Mouse (Mus musculus): ENCODE measurements around the gene Pex5. TPM values are rescaled to one million over a fixed set of nuclear protein-coding genes. Genes with fewer than 3 reads are reported as not detected.

Gene Pex5
- polyA plus RNA-seq, 1 experiment from 2014 or later: 50.1 TPM

DNA sequence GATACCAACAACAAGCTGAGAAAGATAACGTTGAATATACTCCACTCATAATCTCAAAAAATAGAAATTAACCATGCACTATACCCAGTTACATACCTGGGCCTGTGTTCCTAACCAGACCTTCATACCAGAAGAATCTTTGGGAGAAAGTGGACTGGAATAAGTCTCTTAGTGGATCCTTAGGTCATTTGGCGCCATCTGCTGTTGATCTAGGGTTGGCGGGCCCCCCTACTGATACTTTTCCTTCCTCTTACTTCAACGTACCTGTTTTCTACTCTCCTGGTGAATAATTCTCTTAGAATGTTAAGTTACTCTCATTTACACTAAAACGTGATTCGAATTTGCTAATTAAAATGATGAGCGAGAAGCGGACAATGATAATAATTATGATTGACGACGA lies 35.5 kb downstream of the Pex5 start:
- no peak overlapping the region for H3K9ac ChIP-seq (replicated peaks; ENCODE audit: low read depth, low read length)
- H3K9me3 ChIP-seq (ENCODE audit: control insufficient read depth, low read length): no peaks in the 10 kb centered on the region
- H3K4me1 ChIP-seq (ENCODE audit: control insufficient read depth, insufficient read depth, low read length): no peaks in the 10 kb centered on the region
- 35% methylated on average over 10 of the region's 10 CpGs for WGBS
- H3K27me3 ChIP-seq (ENCODE audit: control insufficient read depth, insufficient read depth, low read length): no peaks in the 10 kb centered on the region
- no peak overlapping the region for H3K27ac ChIP-seq (ENCODE audit: low read depth, low read length)
- no peak for ATAC-seq (ENCODE audit: low read depth)
- H3K4me2 ChIP-seq (ENCODE audit: low read depth, low read length): no peak overlapping the region
- no peak overlapping the region for H3K4me3 ChIP-seq (ENCODE audit: low read depth, low read length)
- no peaks in the 10 kb centered on the region for H3K36me3 ChIP-seq (ENCODE audit: control insufficient read depth, insufficient read depth, low read length)

- H3K36me3 ChIP-seq (ENCODE audit: control insufficient read depth, insufficient read depth, low read length): no peaks in the 10 kb centered on the region
- no peak for ATAC-seq (ENCODE audit: low read depth)
- WGBS: 82% methylated on average over 4 of the region's 4 CpGs
- no peak overlapping the region for H3K27ac ChIP-seq (ENCODE audit: low read depth, low read length)
- H3K4me3 ChIP-seq (ENCODE audit: low read depth, low read length): no peak overlapping the region
- H3K9me3 ChIP-seq (ENCODE audit: control insufficient read depth, low read length): no peaks in the 10 kb centered on the region
- no peaks in the 10 kb centered on the region for H3K4me1 ChIP-seq (ENCODE audit: control insufficient read depth, insufficient read depth, low read length)
- no peak overlapping the region for H3K4me2 ChIP-seq (ENCODE audit: low read depth, low read length)
- no peaks in the 10 kb centered on the region for H3K27me3 ChIP-seq (ENCODE audit: control insufficient read depth, insufficient read depth, low read length)
- H3K9ac ChIP-seq (replicated peaks; ENCODE audit: low read depth, low read length): no peak overlapping the region
Observed at GRCm38 (mm10) chr6:124377494-124378255, 37.2 kb downstream of the Pex5 start.

DNA sequence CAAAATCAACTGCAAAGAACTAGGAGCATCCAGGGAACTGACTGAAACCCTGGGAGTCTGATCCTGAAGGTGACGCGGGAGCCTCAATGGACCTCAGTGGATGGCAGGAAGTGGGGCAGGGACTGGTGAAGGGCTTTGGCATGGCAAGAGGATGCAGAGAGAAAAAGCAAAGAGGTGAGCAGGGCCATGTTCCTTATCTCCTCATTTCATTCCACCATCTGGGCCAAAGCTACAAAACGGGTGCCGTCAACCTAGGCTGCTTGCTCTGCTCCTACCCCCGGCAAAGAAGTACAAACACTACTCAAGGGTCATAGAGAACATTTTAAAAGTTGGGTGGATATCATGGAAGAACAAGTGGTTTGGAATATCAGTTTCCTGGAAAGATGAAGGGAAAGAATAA lies 38.6 kb downstream of the Pex5 start:
- H3K9me3 ChIP-seq (ENCODE audit: control insufficient read depth, low read length): no peaks in the 10 kb centered on the region
- no peaks in the 10 kb centered on the region for H3K4me1 ChIP-seq (ENCODE audit: control insufficient read depth, insufficient read depth, low read length)
- 92% methylated on average over 5 of the region's 5 CpGs for WGBS
- no peak overlapping the region for H3K4me3 ChIP-seq (ENCODE audit: low read depth, low read length)
- no peaks in the 10 kb centered on the region for H3K27me3 ChIP-seq (ENCODE audit: control insufficient read depth, insufficient read depth, low read length)
- no peak for ATAC-seq (ENCODE audit: low read depth)
- H3K27ac ChIP-seq (ENCODE audit: low read depth, low read length): no peak overlapping the region
- no peak overlapping the region for H3K9ac ChIP-seq (replicated peaks; ENCODE audit: low read depth, low read length)
- no peak overlapping the region for H3K4me2 ChIP-seq (ENCODE audit: low read depth, low read length)
- no peaks in the 10 kb centered on the region for H3K36me3 ChIP-seq (ENCODE audit: control insufficient read depth, insufficient read depth, low read length)

- Histone ChIP-seq H3K9ac (replicated peaks; ENCODE audit: low read depth, low read length) (no peak overlapping the region), H3K9me3 (ENCODE audit: control insufficient read depth, low read length) (no peaks in the 10 kb centered on the region), H3K27me3 (ENCODE audit: control insufficient read depth, insufficient read depth, low read length) (no peaks in the 10 kb centered on the region), H3K27ac (ENCODE audit: low read depth, low read length) (no peak overlapping the region), H3K4me2 (ENCODE audit: low read depth, low read length) (no peak overlapping the region), H3K36me3 (ENCODE audit: control insufficient read depth, insufficient read depth, low read length) (no peaks in the 10 kb centered on the region), H3K4me3 (ENCODE audit: low read depth, low read length) (no peak overlapping the region), H3K4me1 (ENCODE audit: control insufficient read depth, insufficient read depth, low read length) (no peaks in the 10 kb centered on the region)
- WGBS: 82% methylated on average over 11 of the region's 11 CpGs
- ATAC-seq (ENCODE audit: low read depth): no peak
Observed at GRCm38 (mm10) chr6:124375435-124375884, 39.4 kb downstream of the Pex5 start.

GRCm38 (mm10) chr6:124374683-124375082 lies 40.2 kb downstream of the Pex5 start:
- H3K36me3 ChIP-seq (ENCODE audit: control insufficient read depth, insufficient read depth, low read length): no peaks in the 10 kb centered on the region
- H3K4me3 ChIP-seq (ENCODE audit: low read depth, low read length): no peak overlapping the region
- no peaks in the 10 kb centered on the region for H3K27me3 ChIP-seq (ENCODE audit: control insufficient read depth, insufficient read depth, low read length)
- WGBS: 87% methylated on average over 4 of the region's 4 CpGs
- ATAC-seq (ENCODE audit: low read depth): no peak
- H3K9me3 ChIP-seq (ENCODE audit: control insufficient read depth, low read length): no peaks in the 10 kb centered on the region
- H3K9ac ChIP-seq (replicated peaks; ENCODE audit: low read depth, low read length): no peak overlapping the region
- H3K27ac ChIP-seq (ENCODE audit: low read depth, low read length): no peak overlapping the region
- H3K4me2 ChIP-seq (ENCODE audit: low read depth, low read length): no peak overlapping the region
- H3K4me1 ChIP-seq (ENCODE audit: control insufficient read depth, insufficient read depth, low read length): no peaks in the 10 kb centered on the region

DNA sequence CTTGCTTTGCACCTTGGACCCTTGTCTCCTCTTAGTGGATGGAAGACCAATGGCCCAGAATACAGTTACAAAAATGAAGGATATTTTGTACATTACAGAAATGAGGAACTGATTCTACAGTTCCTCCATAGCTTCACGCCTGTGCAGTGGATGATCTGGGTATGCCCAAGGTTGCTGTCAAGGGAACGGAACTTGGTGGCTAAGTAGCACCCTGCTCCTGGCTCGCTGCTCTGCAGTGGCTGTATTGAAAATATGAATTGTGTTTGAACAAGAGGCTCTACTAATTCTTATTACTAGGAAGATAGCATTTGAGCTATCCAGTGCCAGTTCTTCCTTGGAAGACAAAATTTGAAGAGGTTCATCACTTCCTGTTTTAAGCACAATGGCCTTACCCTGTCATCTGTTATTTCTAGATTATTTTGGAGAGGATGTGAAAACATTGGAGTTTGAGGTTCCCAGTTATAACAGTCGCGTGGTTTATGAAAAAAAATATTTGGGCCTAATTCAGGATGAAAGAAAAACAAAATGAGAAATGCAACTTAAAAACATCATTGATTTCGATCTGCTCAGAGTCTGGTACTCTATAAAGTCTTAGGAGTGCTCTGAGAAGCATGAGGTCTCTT lies 41.2 kb downstream of the Pex5 start:
- H3K36me3 ChIP-seq (ENCODE audit: control insufficient read depth, insufficient read depth, low read length): no peaks in the 10 kb centered on the region
- WGBS: 91% methylated on average over 6 of the region's 6 CpGs
- H3K9me3 ChIP-seq (ENCODE audit: control insufficient read depth, low read length): no peaks in the 10 kb centered on the region
- no peak for ATAC-seq (ENCODE audit: low read depth)
- H3K4me1 ChIP-seq (ENCODE audit: control insufficient read depth, insufficient read depth, low read length): no peaks in the 10 kb centered on the region
- no peaks in the 10 kb centered on the region for H3K27me3 ChIP-seq (ENCODE audit: control insufficient read depth, insufficient read depth, low read length)
- H3K4me2 ChIP-seq (ENCODE audit: low read depth, low read length): no peak overlapping the region
- no peak overlapping the region for H3K4me3 ChIP-seq (ENCODE audit: low read depth, low read length)
- no peak overlapping the region for H3K27ac ChIP-seq (ENCODE audit: low read depth, low read length)
- no peak overlapping the region for H3K9ac ChIP-seq (replicated peaks; ENCODE audit: low read depth, low read length)

GRCm38 (mm10) chr6:124364328-124364727 lies 50.5 kb downstream of the Pex5 start:
- no peaks in the 10 kb centered on the region for H3K4me1 ChIP-seq (ENCODE audit: control insufficient read depth, insufficient read depth, low read length)
- no peaks in the 10 kb centered on the region for H3K9me3 ChIP-seq (ENCODE audit: control insufficient read depth, low read length)
- no peak overlapping the region for H3K4me3 ChIP-seq (ENCODE audit: low read depth, low read length)
- 66% methylated on average over 5 of the region's 5 CpGs for WGBS
- no peak overlapping the region for H3K4me2 ChIP-seq (ENCODE audit: low read depth, low read length)
- H3K36me3 ChIP-seq (ENCODE audit: control insufficient read depth, insufficient read depth, low read length): no peaks in the 10 kb centered on the region
- H3K27ac ChIP-seq (ENCODE audit: low read depth, low read length): no peak overlapping the region
- H3K27me3 ChIP-seq (ENCODE audit: control insufficient read depth, insufficient read depth, low read length): no peaks in the 10 kb centered on the region
- no peak for ATAC-seq (ENCODE audit: low read depth)
- no peak overlapping the region for H3K9ac ChIP-seq (replicated peaks; ENCODE audit: low read depth, low read length)

- no peak for ATAC-seq (ENCODE audit: low read depth)
- Histone ChIP-seq H3K9me3 (ENCODE audit: control insufficient read depth, low read length) (no peaks in the 10 kb centered on the region), H3K4me1 (ENCODE audit: control insufficient read depth, insufficient read depth, low read length) (no peaks in the 10 kb centered on the region), H3K4me2 (ENCODE audit: low read depth, low read length) (no peak overlapping the region), H3K36me3 (ENCODE audit: control insufficient read depth, insufficient read depth, low read length) (no peaks in the 10 kb centered on the region), H3K27ac (ENCODE audit: low read depth, low read length) (no peak overlapping the region), H3K4me3 (ENCODE audit: low read depth, low read length) (no peak overlapping the region), H3K27me3 (ENCODE audit: control insufficient read depth, insufficient read depth, low read length) (no peaks in the 10 kb centered on the region), H3K9ac (replicated peaks; ENCODE audit: low read depth, low read length) (no peak overlapping the region)
- 51% methylated on average over 6 of the region's 6 CpGs for WGBS
Observed at GRCm38 (mm10) chr6:124360549-124360948, 54.3 kb downstream of the Pex5 start.

GRCm38 (mm10) chr6:124358953-124359352 lies 55.9 kb downstream of the Pex5 start:
- no peaks in the 10 kb centered on the region for H3K27me3 ChIP-seq (ENCODE audit: control insufficient read depth, insufficient read depth, low read length)
- no peaks in the 10 kb centered on the region for H3K4me1 ChIP-seq (ENCODE audit: control insufficient read depth, insufficient read depth, low read length)
- H3K4me2 ChIP-seq (ENCODE audit: low read depth, low read length): no peak overlapping the region
- no peak overlapping the region for H3K27ac ChIP-seq (ENCODE audit: low read depth, low read length)
- WGBS: 84% methylated on average over 6 of the region's 6 CpGs
- no peaks in the 10 kb centered on the region for H3K36me3 ChIP-seq (ENCODE audit: control insufficient read depth, insufficient read depth, low read length)
- no peaks in the 10 kb centered on the region for H3K9me3 ChIP-seq (ENCODE audit: control insufficient read depth, low read length)
- no peak for ATAC-seq (ENCODE audit: low read depth)
- H3K4me3 ChIP-seq (ENCODE audit: low read depth, low read length): no peak overlapping the region
- no peak overlapping the region for H3K9ac ChIP-seq (replicated peaks; ENCODE audit: low read depth, low read length)

Measured in neural tube, embryonic 14.5 days (tissue).